Comparison of ENCODE assay signal across 11 mouse cellular contexts in the genomic region with DNA sequence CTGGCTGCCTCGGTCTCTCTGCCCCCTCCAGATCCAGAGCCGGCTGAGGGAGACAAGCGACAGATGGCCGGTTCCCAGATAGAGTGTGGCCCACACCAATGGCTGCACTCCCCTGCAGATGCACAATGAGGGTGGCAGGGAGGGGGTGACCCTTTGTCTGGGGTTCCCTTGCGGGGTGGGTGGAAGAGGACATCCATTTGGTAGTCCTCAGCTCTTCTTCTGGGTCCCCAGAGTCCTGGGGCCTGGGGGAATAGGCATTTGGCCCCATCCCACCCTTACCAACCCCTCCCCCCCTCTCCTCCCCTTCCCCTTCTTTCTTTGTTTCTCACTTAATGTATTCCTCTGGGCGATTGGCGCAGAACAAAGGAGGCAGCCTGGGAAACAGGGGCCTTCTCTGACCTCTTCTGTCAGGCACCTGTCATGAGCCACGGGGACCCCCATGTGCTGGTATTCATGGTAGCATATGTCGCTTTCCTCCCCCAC. TPM values are rescaled to one million over a fixed set of nuclear protein-coding genes. Genes with fewer than 3 reads are reported as not detected.
DNase-seq lines count a peak whose midpoint lies in the region; ATAC-seq and TF ChIP-seq lines count a peak whose summit lies in the region.
"Had no signal": no experiment of that assay in that cellular context is flagged by ENCODE, and none has a peak within 500 bp of the region (broad histone marks: within the 10 kb centered on the region; RNA-seq: fewer than 3 reads in every experiment).

No protein-coding gene starts in this region.

- no peak for TF ChIP-seq CTCF in ES-Bruce4 (IDR thresholded peaks at IDR 0.05; ENCODE audit: low read depth, low read length)

- no peak overlapping the region for H3K27ac ChIP-seq in ES-Bruce4 (ENCODE audit: insufficient read depth, low read length)
- peak overlapping the region; percentile 98 for H3K27ac ChIP-seq in hindbrain, embryonic 10.5 days
- peak overlapping the region; percentile 75 for H3K27ac ChIP-seq in midbrain, embryonic 14.5 days (replicated peaks; ENCODE audit: low read depth, low read length)
- no peak overlapping the region for H3K27ac ChIP-seq in liver, embryonic 12.5 days
- H3K27ac ChIP-seq: kidney, postnatal 0 days; left cerebral cortex, adult 2 months had no signal

- WGBS in hindbrain, embryonic 10.5 days, result 13% methylated on average over 9 of the region's 9 CpGs
- WGBS in midbrain, embryonic 14.5 days, result under 1% methylated on average over 9 of the region's 9 CpGs
- WGBS in liver, embryonic 12.5 days (ENCODE audit: insufficient replicate concordance), result 70% methylated on average over 9 of the region's 9 CpGs

- no peaks in the 10 kb centered on the region for H3K27me3 ChIP-seq in ES-Bruce4 (ENCODE audit: control insufficient read depth, insufficient read depth, low read length, poor library complexity, severe bottlenecking)
- H3K27me3 ChIP-seq in hindbrain, embryonic 10.5 days (ENCODE audit: insufficient read depth, poor library complexity, severe bottlenecking), result 0 out of 2 replicates have a peak, but pooled peaks cover 3% of the 10 kb centered on the region
- no peaks in the 10 kb centered on the region for H3K27me3 ChIP-seq in midbrain, embryonic 14.5 days (ENCODE audit: control insufficient read depth, insufficient read depth, low read length)
- peaks cover 28% of the 10 kb centered on the region for H3K27me3 ChIP-seq in liver, embryonic 12.5 days (replicated peaks)

- H3K9me3 ChIP-seq in ES-Bruce4 (replicated peaks; ENCODE audit: control insufficient read depth, insufficient read depth, low read length, poor library complexity, severe bottlenecking), result no peaks in the 10 kb centered on the region
- no peaks in the 10 kb centered on the region for H3K9me3 ChIP-seq in hindbrain, embryonic 10.5 days
- H3K9me3 ChIP-seq in midbrain, embryonic 14.5 days (ENCODE audit: control insufficient read depth, low read length), result no peaks in the 10 kb centered on the region
- no peaks in the 10 kb centered on the region for H3K9me3 ChIP-seq in liver, embryonic 12.5 days (replicated peaks)

- no peak overlapping the region for H3K4me2 ChIP-seq in midbrain, embryonic 14.5 days (ENCODE audit: low read length)
- H3K4me2 ChIP-seq in liver, embryonic 12.5 days, result no peak overlapping the region

- 0 out of 2 replicates have a peak overlapping the region, but pooled peaks have one; percentile 14 for H3K4me3 ChIP-seq in ES-Bruce4 (ENCODE audit: low read depth, low read length)
- peak overlapping the region; percentile 26 for H3K4me3 ChIP-seq in hindbrain, embryonic 10.5 days
- H3K4me3 ChIP-seq in midbrain, embryonic 14.5 days (replicated peaks; ENCODE audit: low read depth, low read length), result no peak overlapping the region
- no peak overlapping the region for H3K4me3 ChIP-seq in liver, embryonic 12.5 days
- H3K4me3 ChIP-seq: left cerebral cortex, adult 2 months had no signal

- peak overlapping the region; percentile 13; the same call in 1 of the 2 replicates for H3K9ac ChIP-seq in ES-Bruce4 (ENCODE audit: low read depth, poor library complexity, severe bottlenecking)
- H3K9ac ChIP-seq in midbrain, embryonic 14.5 days (replicated peaks; ENCODE audit: low read length), result peak overlapping the region; percentile 21
- no peak overlapping the region for H3K9ac ChIP-seq in liver, embryonic 12.5 days

- ATAC-seq in midbrain, embryonic 14.5 days (ENCODE audit: low FRiP score, low TSS enrichment), result peak; percentile 79
- no peak for ATAC-seq in liver, embryonic 12.5 days
- ATAC-seq in granulocyte monocyte progenitor cell, adult 5-6 weeks (replicated peaks; ENCODE audit: poor library complexity, severe bottlenecking), result no peak

- H3K4me1 ChIP-seq in ES-Bruce4 (ENCODE audit: control insufficient read depth, insufficient read depth, low read length), result peaks cover 12% of the 10 kb centered on the region
- peaks cover 86% of the 10 kb centered on the region for H3K4me1 ChIP-seq in hindbrain, embryonic 10.5 days (replicated peaks)
- H3K4me1 ChIP-seq in midbrain, embryonic 14.5 days (ENCODE audit: control insufficient read depth, insufficient read depth, low read length), result peaks cover 16% of the 10 kb centered on the region
- H3K4me1 ChIP-seq in liver, embryonic 12.5 days, result peaks cover 43% of the 10 kb centered on the region

- peak; percentile 67 for DNase-seq in embryo, embryonic 9.5 days (ENCODE audit: extremely low spot score)
- peak; percentile 88 for DNase-seq in hindbrain, embryonic 10.5 days (ENCODE audit: low spot score)
- peak; percentile 75 for DNase-seq in midbrain, embryonic 14.5 days
- no peak for DNase-seq in B cell, adult 2 months
- no peak for DNase-seq in kidney, postnatal 14 days
- DNase-seq: cerebellum, postnatal 25 days had no signal

- TF ChIP-seq EP300 in ES-Bruce4 (IDR thresholded peaks at IDR 0.05; ENCODE audit: insufficient read depth, low read depth, low read length), result peak; percentile 72; the same call in 1 of the 2 replicates

- H3K36me3 ChIP-seq in ES-Bruce4 (ENCODE audit: control insufficient read depth, insufficient read depth, low read length, poor library complexity, severe bottlenecking), result no peaks in the 10 kb centered on the region
- H3K36me3 ChIP-seq in hindbrain, embryonic 10.5 days, result peaks cover 94% of the 10 kb centered on the region
- peaks cover 58% of the 10 kb centered on the region for H3K36me3 ChIP-seq in midbrain, embryonic 14.5 days (ENCODE audit: control insufficient read depth, insufficient read depth, low read length)
- H3K36me3 ChIP-seq in liver, embryonic 12.5 days, result 0 out of 2 replicates have a peak, but pooled peaks cover 6% of the 10 kb centered on the region

- TF ChIP-seq POLR2A in ES-Bruce4 (IDR thresholded peaks at IDR 0.05; ENCODE audit: insufficient read depth, low read length), result no peak

RNA-seq across cellular contexts. Expression of a gene that starts 34.7 kb away (rescaled TPM):
- polyA plus RNA-seq in ES-Bruce4 (2011; ENCODE audit: insufficient read depth, insufficient read length, low read depth, missing spikeins), result 6.0 and 6.4 TPM in 2 replicates
- 16.8 and 20.8 TPM in 2 replicates for polyA plus RNA-seq in hindbrain, embryonic 10.5 days (2016; fragmentation: Nextera tagmentation; extraction: Ambion mirVana)
- polyA plus RNA-seq in midbrain, embryonic 14.5 days (2014; fragmentation: Nextera tagmentation; extraction: Ambion mirVana), result 14.3 and 17.0 TPM in 2 replicates
- 1.8 and 1.9 TPM in 2 replicates for polyA plus RNA-seq in liver, embryonic 12.5 days (2016; fragmentation: Nextera tagmentation; extraction: Ambion mirVana)
- total RNA-seq in granulocyte monocyte progenitor cell, adult 5-6 weeks (2014; fragmentation: Nextera tagmentation), result 2.4 and 3.2 TPM in 2 replicates
- 1.1 and 1.4 TPM in 2 replicates for total RNA-seq in granulocyte monocyte progenitor cell, adult 5-6 weeks (2017)

RNA-seq across cellular contexts. Expression of a gene that starts 49.8 kb away (rescaled TPM):
- 484 and 490 TPM in 2 replicates for polyA plus RNA-seq in ES-Bruce4 (2011; ENCODE audit: insufficient read depth, insufficient read length, low read depth, missing spikeins)
- polyA plus RNA-seq in hindbrain, embryonic 10.5 days (2016; fragmentation: Nextera tagmentation; extraction: Ambion mirVana), result 31.9 and 36.3 TPM in 2 replicates
- 52.5 and 53.5 TPM in 2 replicates for polyA plus RNA-seq in midbrain, embryonic 14.5 days (2014; fragmentation: Nextera tagmentation; extraction: Ambion mirVana)
- 24.9 and 26.2 TPM in 2 replicates for polyA plus RNA-seq in liver, embryonic 12.5 days (2016; fragmentation: Nextera tagmentation; extraction: Ambion mirVana)
- 92.5 and 103 TPM in 2 replicates for total RNA-seq in granulocyte monocyte progenitor cell, adult 5-6 weeks (2014; fragmentation: Nextera tagmentation)
- 77.9 and 121 TPM in 2 replicates for total RNA-seq in granulocyte monocyte progenitor cell, adult 5-6 weeks (2017)

RNA-seq across cellular contexts. Expression of a gene that starts 50.8 kb away (rescaled TPM):
- polyA plus RNA-seq in ES-Bruce4 (2011; ENCODE audit: insufficient read depth, insufficient read length, low read depth, missing spikeins), result 59.9 and 68.9 TPM in 2 replicates
- polyA plus RNA-seq in hindbrain, embryonic 10.5 days (2016; fragmentation: Nextera tagmentation; extraction: Ambion mirVana), result 46.2 and 54.6 TPM in 2 replicates
- 18.1 and 36.2 TPM in 2 replicates for polyA plus RNA-seq in midbrain, embryonic 14.5 days (2014; fragmentation: Nextera tagmentation; extraction: Ambion mirVana)
- 60.8 and 63.8 TPM in 2 replicates for polyA plus RNA-seq in liver, embryonic 12.5 days (2016; fragmentation: Nextera tagmentation; extraction: Ambion mirVana)
- 52.3 and 53.9 TPM in 2 replicates for total RNA-seq in granulocyte monocyte progenitor cell, adult 5-6 weeks (2014; fragmentation: Nextera tagmentation)
- total RNA-seq in granulocyte monocyte progenitor cell, adult 5-6 weeks (2017), result 75.7 and 78.5 TPM in 2 replicates

Comparison
In these comparisons a context has a peak if more than half of its experiments do, and no peak if none do; other contexts are left out.
1. H3K27ac ChIP-seq: peak in hindbrain, embryonic 10.5 days (single experiment) and midbrain, embryonic 14.5 days (single experiment); none in ES-Bruce4 (single experiment) and liver, embryonic 12.5 days (single experiment).
2. H3K4me3 ChIP-seq: peak in ES-Bruce4 (single experiment) and hindbrain, embryonic 10.5 days (single experiment); none in midbrain, embryonic 14.5 days (single experiment) and liver, embryonic 12.5 days (single experiment).
3. DNase-seq: peak in embryo, embryonic 9.5 days (single experiment), hindbrain, embryonic 10.5 days (single experiment) and midbrain, embryonic 14.5 days (single experiment); none in B cell, adult 2 months (0 of 2) and kidney, postnatal 14 days (single experiment).